Mouse (Mus musculus): ENCODE data around the gene Lgals2. TPM values are rescaled to one million over a fixed set of nuclear protein-coding genes. Genes with fewer than 3 reads are reported as not detected.

Lgals2 gene
- polyA plus RNA-seq, 1 experiment from 2014 or later, result 3.4 TPM

DNA sequence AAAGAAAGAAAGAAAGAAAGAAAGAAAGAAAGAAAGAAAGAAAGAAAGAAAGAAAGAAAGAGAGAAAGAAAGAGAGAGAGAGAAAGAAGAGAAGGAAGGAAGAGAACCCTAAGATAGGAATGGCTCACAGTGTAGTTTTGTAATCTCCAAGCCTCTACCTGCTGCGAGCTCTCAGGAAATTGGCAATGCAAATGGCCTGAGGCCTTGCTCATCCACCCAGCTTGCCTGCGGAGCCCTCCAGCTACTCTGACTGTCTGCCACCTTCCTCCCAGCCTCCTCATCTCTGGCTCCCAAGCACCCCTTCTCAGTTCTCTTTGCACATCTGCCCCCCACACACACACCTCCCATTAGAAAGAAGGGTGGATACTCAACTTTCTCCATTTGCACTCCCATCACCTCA is 46.3 kb downstream of the Lgals2 start:
- no peaks in the 10 kb centered on the region for H3K36me3 ChIP-seq (replicated peaks; ENCODE audit: insufficient read depth, low read length)
- no peak for ATAC-seq

GRCm38 (mm10) chr15:78807141-78807540 is 48.2 kb downstream of the Lgals2 start:
- WGBS (ENCODE audit: insufficient replicate concordance), result 65% methylated on average over 3 of the region's 3 CpGs
- DNase-seq (no peak), ATAC-seq (no peak)
- H3K9ac ChIP-seq (replicated peaks), result no peak overlapping the region
- H3K4me2 ChIP-seq (ENCODE audit: low read depth, low read length), result no peak overlapping the region
- H3K4me1 ChIP-seq (ENCODE audit: insufficient read depth), result peaks cover 23% of the 10 kb centered on the region
- H3K36me3 ChIP-seq (replicated peaks; ENCODE audit: insufficient read depth, low read length), result no peaks in the 10 kb centered on the region
- H3K27me3 ChIP-seq (ENCODE audit: insufficient read depth, low read length), result peaks cover 16% of the 10 kb centered on the region; the same call in 1 of the 2 replicates
- TF ChIP-seq EP300 (IDR thresholded peaks at IDR 0.05; ENCODE audit: low read depth) (no peak), CTCF (IDR thresholded peaks at IDR 0.05; ENCODE audit: low read depth) (no peak)
- no peaks in the 10 kb centered on the region for H3K9me3 ChIP-seq (ENCODE audit: low read length)
- H3K27ac ChIP-seq (ENCODE audit: low read depth), result no peak overlapping the region
- H3K4me3 ChIP-seq (ENCODE audit: low read depth, low read length), result no peak overlapping the region

More for the DNA sequence above, 46.3 kb downstream of the Lgals2 start:
- TF ChIP-seq CTCF (IDR thresholded peaks at IDR 0.05; ENCODE audit: low read depth), result no peak
- no peak for TF ChIP-seq EP300 (IDR thresholded peaks at IDR 0.05; ENCODE audit: low read depth)
- Histone ChIP-seq H3K4me1 (ENCODE audit: insufficient read depth) (peaks cover 13% of the 10 kb centered on the region), H3K9me3 (ENCODE audit: low read length) (no peaks in the 10 kb centered on the region), H3K9ac (replicated peaks) (no peak overlapping the region), H3K27ac (ENCODE audit: low read depth) (no peak overlapping the region), H3K4me3 (ENCODE audit: low read depth, low read length) (no peak overlapping the region), H3K4me2 (ENCODE audit: low read depth, low read length) (no peak overlapping the region), H3K27me3 (ENCODE audit: insufficient read depth, low read length) (no peaks in the 10 kb centered on the region)
- DNase-seq, result no peak
- 57% methylated on average over 2 of the region's 2 CpGs for WGBS (ENCODE audit: insufficient replicate concordance)

DNA sequence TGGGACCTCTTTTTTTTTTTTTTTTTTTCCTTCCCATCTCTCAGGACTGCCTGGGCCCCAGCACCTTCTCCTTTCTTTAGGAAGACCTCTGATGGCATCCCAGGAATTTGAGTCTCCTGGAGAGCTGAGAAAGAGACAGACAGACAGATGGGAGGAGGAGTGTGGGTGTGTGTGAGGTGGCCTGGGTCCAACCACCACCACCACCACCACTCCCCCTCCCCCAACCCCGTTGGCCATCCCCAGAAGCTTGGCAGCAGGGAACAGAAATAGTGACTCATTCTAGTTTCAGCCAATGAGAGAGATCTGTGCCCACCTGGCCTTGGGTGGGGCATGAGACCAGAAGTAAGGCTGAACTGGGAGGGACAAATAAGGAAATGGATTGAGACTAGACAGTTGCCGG is 48.7 kb downstream of the Lgals2 start:
- Histone ChIP-seq H3K4me3 (ENCODE audit: low read depth, low read length) (no peak overlapping the region), H3K27me3 (ENCODE audit: insufficient read depth, low read length) (peaks cover 21% of the 10 kb centered on the region; the same call in 1 of the 2 replicates), H3K4me1 (ENCODE audit: insufficient read depth) (peaks cover 23% of the 10 kb centered on the region), H3K9ac (replicated peaks) (no peak overlapping the region), H3K9me3 (ENCODE audit: low read length) (no peaks in the 10 kb centered on the region), H3K27ac (ENCODE audit: low read depth) (no peak overlapping the region), H3K36me3 (replicated peaks; ENCODE audit: insufficient read depth, low read length) (no peaks in the 10 kb centered on the region), H3K4me2 (ENCODE audit: low read depth, low read length) (no peak overlapping the region)
- TF ChIP-seq CTCF (IDR thresholded peaks at IDR 0.05; ENCODE audit: low read depth) (no peak), EP300 (IDR thresholded peaks at IDR 0.05; ENCODE audit: low read depth) (no peak)
- no peak for DNase-seq
- no peak for ATAC-seq
- 44% methylated on average over 2 of the region's 2 CpGs for WGBS (ENCODE audit: insufficient replicate concordance)

- ATAC-seq (no peak), DNase-seq (no peak)
- Histone ChIP-seq H3K4me1 (ENCODE audit: insufficient read depth) (peaks cover 23% of the 10 kb centered on the region), H3K4me3 (ENCODE audit: low read depth, low read length) (no peak overlapping the region), H3K4me2 (ENCODE audit: low read depth, low read length) (no peak overlapping the region), H3K27ac (ENCODE audit: low read depth) (no peak overlapping the region), H3K27me3 (ENCODE audit: insufficient read depth, low read length) (peaks cover 24% of the 10 kb centered on the region; the same call in 1 of the 2 replicates), H3K36me3 (replicated peaks; ENCODE audit: insufficient read depth, low read length) (no peaks in the 10 kb centered on the region), H3K9ac (replicated peaks) (no peak overlapping the region), H3K9me3 (ENCODE audit: low read length) (no peaks in the 10 kb centered on the region)
- 66% methylated on average over 2 of the region's 2 CpGs for WGBS (ENCODE audit: insufficient replicate concordance)
- no peak for TF ChIP-seq EP300 (IDR thresholded peaks at IDR 0.05; ENCODE audit: low read depth)
- no peak for TF ChIP-seq CTCF (IDR thresholded peaks at IDR 0.05; ENCODE audit: low read depth)
Measured at GRCm38 (mm10) chr15:78805351-78805750, 50.0 kb downstream of the Lgals2 start.

DNA sequence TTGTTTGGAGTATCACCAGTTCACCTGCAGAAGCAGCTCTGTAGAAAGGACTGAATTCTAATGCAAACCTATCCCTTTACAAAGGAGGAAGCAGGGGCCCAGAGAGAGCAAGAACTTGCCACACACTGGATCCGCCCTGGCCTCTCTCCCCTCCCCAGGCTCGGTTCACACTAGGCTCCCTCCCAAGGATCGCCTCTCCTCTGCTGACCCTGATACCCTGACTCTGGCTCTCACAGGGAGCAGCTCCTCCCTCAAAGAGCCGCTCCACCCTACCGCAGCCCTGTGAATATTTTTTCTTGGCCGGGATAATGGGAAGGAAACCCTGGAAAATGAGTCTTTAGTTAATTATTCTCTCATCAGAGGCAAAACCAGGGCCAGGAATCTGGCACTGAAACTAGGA is 51.0 kb downstream of the Lgals2 start:
- peak overlapping the region; percentile 90; the same call in 1 of the 2 replicates for H3K4me2 ChIP-seq (ENCODE audit: low read depth, low read length)
- ATAC-seq (no peak), DNase-seq (no peak)
- peaks cover 18% of the 10 kb centered on the region for H3K4me1 ChIP-seq (ENCODE audit: insufficient read depth)
- WGBS (ENCODE audit: insufficient replicate concordance), result 18% methylated on average over 6 of the region's 6 CpGs
- no peaks in the 10 kb centered on the region for H3K9me3 ChIP-seq (ENCODE audit: low read length)
- no peak overlapping the region for H3K9ac ChIP-seq (replicated peaks)
- H3K27ac ChIP-seq (ENCODE audit: low read depth), result peak overlapping the region; percentile 85
- TF ChIP-seq EP300 (IDR thresholded peaks at IDR 0.05; ENCODE audit: low read depth) (no peak), CTCF (IDR thresholded peaks at IDR 0.05; ENCODE audit: low read depth) (no peak)
- no peaks in the 10 kb centered on the region for H3K36me3 ChIP-seq (replicated peaks; ENCODE audit: insufficient read depth, low read length)
- H3K27me3 ChIP-seq (ENCODE audit: insufficient read depth, low read length), result peaks cover 24% of the 10 kb centered on the region; the same call in 1 of the 2 replicates
- H3K4me3 ChIP-seq (ENCODE audit: low read depth, low read length), result peak overlapping the region; percentile 66

GRCm38 (mm10) chr15:78803499-78803900 is 51.8 kb downstream of the Lgals2 start:
- peak overlapping the region; percentile 66 for H3K4me3 ChIP-seq (ENCODE audit: low read depth, low read length)
- ATAC-seq, result 0 out of 2 replicates have a peak, but pooled peaks have one; percentile 2
- WGBS (ENCODE audit: insufficient replicate concordance), result 13% methylated on average over 8 of the region's 8 CpGs

More at GRCm38 (mm10) chr15:78803499-78803900, 51.8 kb downstream of the Lgals2 start:
- peaks cover 24% of the 10 kb centered on the region; the same call in 1 of the 2 replicates for H3K27me3 ChIP-seq (ENCODE audit: insufficient read depth, low read length)
- H3K36me3 ChIP-seq (replicated peaks; ENCODE audit: insufficient read depth, low read length), result 0 out of 2 replicates have a peak, but pooled peaks cover under 1% of the 10 kb centered on the region
- peak overlapping the region; percentile 69 for H3K9ac ChIP-seq (replicated peaks)
- peaks cover 18% of the 10 kb centered on the region for H3K4me1 ChIP-seq (ENCODE audit: insufficient read depth)
- H3K9me3 ChIP-seq (ENCODE audit: low read length), result no peaks in the 10 kb centered on the region
- H3K27ac ChIP-seq (ENCODE audit: low read depth), result peak overlapping the region; percentile 85
- no peak for DNase-seq
- peak overlapping the region; percentile 90 for H3K4me2 ChIP-seq (ENCODE audit: low read depth, low read length)
- TF ChIP-seq EP300 (IDR thresholded peaks at IDR 0.05; ENCODE audit: low read depth), result no peak
